Comparison of ENCODE assay signal across 8 mouse cellular contexts in genomic region chr13:119378404-119379037, GRCm38 (mm10). TPM values are rescaled to one million over a fixed set of nuclear protein-coding genes. Genes with fewer than 3 reads are reported as not detected.
DNase-seq lines count a peak whose midpoint lies in the region; ATAC-seq lines count a peak whose summit lies in the region.

No protein-coding gene starts in this region.

- no peak overlapping the region for H3K4me3 ChIP-seq in liver, embryonic 16.5 days (ENCODE audit: low read depth, low read length)

- H3K36me3 ChIP-seq in liver, embryonic 16.5 days (ENCODE audit: control insufficient read depth, insufficient read depth) = no peaks in the 10 kb centered on the region

- WGBS in liver, embryonic 16.5 days (ENCODE audit: insufficient replicate concordance) = 41% methylated on average over 5 of the region's 5 CpGs

- peak; percentile 35; the same call in 1 of the 2 replicates for ATAC-seq in liver, embryonic 16.5 days (ENCODE audit: low read depth)

- DNase-seq in CD4-positive helper T cell, adult 2 months (ENCODE audit: low read depth, low spot score) = peak; percentile 57
- DNase-seq in adrenal gland, adult 18-20 months (ENCODE audit: low spot score in 2 of 2) = peak; percentile 78 to 81
- DNase-seq in embryo, embryonic 10 days (ENCODE audit: low spot score) = peak; percentile 84
- peak; percentile 46 to 76 for DNase-seq in gastrocnemius, postnatal 4 days (ENCODE audit: low spot score in 2 of 2)
- peak; percentile 76 to 92 for DNase-seq in kidney, postnatal 36 days
- peak; percentile 61 for DNase-seq in ovary, postnatal 10 days (ENCODE audit: low spot score)
- DNase-seq in thymus, postnatal 0 days (ENCODE audit: low spot score) = peak; percentile 73

- no peak overlapping the region for H3K27ac ChIP-seq in liver, embryonic 16.5 days (ENCODE audit: low read length)

- no peaks in the 10 kb centered on the region for H3K9me3 ChIP-seq in liver, embryonic 16.5 days (replicated peaks; ENCODE audit: control insufficient read depth, low read length)

- no peak overlapping the region for H3K9ac ChIP-seq in liver, embryonic 16.5 days (ENCODE audit: low read depth, low read length)

- H3K4me2 ChIP-seq in liver, embryonic 16.5 days (ENCODE audit: low read depth, low read length) = no peak overlapping the region

- H3K27me3 ChIP-seq in liver, embryonic 16.5 days (ENCODE audit: control insufficient read depth, insufficient read depth, low read depth, low read length) = no peaks in the 10 kb centered on the region

- H3K4me1 ChIP-seq in liver, embryonic 16.5 days (ENCODE audit: control insufficient read depth, low read depth, low read length) = no peaks in the 10 kb centered on the region

RNA-seq across cellular contexts. Expression of gene Paip1, which starts 49.9 kb away (rescaled TPM):
- 100 to 1,000 TPM in 1 of 2 experiments, 10 to 100 TPM in 1; 94.4 to 141 TPM for total RNA-seq in adrenal gland, adult 18-20 months (2021)
- total RNA-seq in gastrocnemius, postnatal 4 days (2021) = 100 to 1,000 TPM in 1 of 2 experiments, 10 to 100 TPM in 1; 97.7 to 101 TPM
- polyA plus RNA-seq in liver, embryonic 16.5 days (2015; fragmentation: Nextera tagmentation; extraction: Ambion mirVana) = 15.3 and 20.1 TPM in 2 replicates
- 71.2 and 77.8 TPM in 2 replicates for polyA plus RNA-seq in thymus, postnatal 0 days (2015; fragmentation: Nextera tagmentation; extraction: Ambion mirVana)
